Mouse (Mus musculus) myocyte (in vitro differentiated cells): ENCODE measurements around the gene Lrfn2. TPM values are rescaled to one million over a fixed set of nuclear protein-coding genes. Genes with fewer than 3 reads are reported as not detected.

Experiments used
- H3K27me3 ChIP-seq: one replicate; pipeline ENCODE4 v1.6.1; 2011; ENCODE audit not compliant: control insufficient read depth, insufficient read depth, insufficient read length
- H3K36me3 ChIP-seq: one replicate; pipeline ENCODE4 v1.6.1; 2011; ENCODE audit not compliant: control insufficient read depth, insufficient read depth
- H3K4me2 ChIP-seq: one replicate; pipeline ENCODE4 v1.6.1; 2011; ENCODE audit warnings: low read depth, control low read depth
- H3K4me3 ChIP-seq: one replicate; pipeline ENCODE4 v1.5.1; 2011; ENCODE audit warnings: mild to moderate bottlenecking, control low read depth, moderate library complexity
- H3K79me2 ChIP-seq: one replicate; pipeline ENCODE4 v1.6.1; 2011; ENCODE audit not compliant: control insufficient read depth, insufficient read depth
- H3ac ChIP-seq: one replicate; pipeline ENCODE4 v1.6.1; 2011; ENCODE audit not compliant: control insufficient read depth, insufficient read length
- CEBPB ChIP-seq: IDR thresholded peaks from 2 replicates; pipeline ENCODE4 v1.6.1; 2011; ENCODE audit warnings: mild to moderate bottlenecking, moderate library complexity; ENCODE audit not compliant: poor library complexity, insufficient read depth, severe bottlenecking
- E2F4 ChIP-seq: IDR thresholded peaks from one replicate; pipeline ENCODE4 v1.6.1; 2011; ENCODE audit warnings: mild to moderate bottlenecking, control low read depth, moderate library complexity; ENCODE audit not compliant: insufficient read depth
- MAX ChIP-seq: IDR thresholded peaks from one replicate; pipeline ENCODE4 v1.6.1; 2011; ENCODE audit warnings: low read depth, mild to moderate bottlenecking, control low read depth
- MYOD1 ChIP-seq, 3 experiments: IDR thresholded peaks; one replicate each; pipeline ENCODE4 v1.6.1; 2011; ENCODE audit warnings: control low read depth in 2 of 3, low read depth in 2 of 3, mild to moderate bottlenecking in 2 of 3, moderate library complexity in 1 of 3; ENCODE audit not compliant: insufficient read length in 2 of 3, control insufficient read depth in 1 of 3
- MYOG ChIP-seq, 3 experiments: IDR thresholded peaks; one replicate each; pipeline ENCODE4 v1.6.1; 2011; ENCODE audit warnings: control low read depth in 2 of 3, low read depth in 2 of 3, mild to moderate bottlenecking in 2 of 3; ENCODE audit not compliant: insufficient read length in 2 of 3, control insufficient read depth in 1 of 3, insufficient read depth in 1 of 3
- POLR2A ChIP-seq: IDR thresholded peaks from one replicate; pipeline ENCODE4 v1.6.1; 2011; ENCODE audit warnings: low read depth, mild to moderate bottlenecking, control low read depth, moderate library complexity; ENCODE audit not compliant: insufficient read length
- POLR2AphosphoS2 ChIP-seq: IDR thresholded peaks from one replicate; pipeline ENCODE4 v1.6.1; 2011; ENCODE audit warnings: low read depth, control low read depth; ENCODE audit not compliant: insufficient read length
- REST ChIP-seq: IDR thresholded peaks from one replicate; pipeline ENCODE4 v1.6.1; 2011; ENCODE audit warnings: mild to moderate bottlenecking, control low read depth, moderate library complexity; ENCODE audit not compliant: insufficient read depth, insufficient read length
- SRF ChIP-seq: IDR thresholded peaks from one replicate; pipeline ENCODE4 v1.6.1; 2011; ENCODE audit warnings: low read depth; ENCODE audit not compliant: control insufficient read depth, insufficient read length
- TCF12 ChIP-seq: IDR thresholded peaks from one replicate; pipeline ENCODE4 v1.6.1; 2011; ENCODE audit warnings: mild to moderate bottlenecking, control low read depth; ENCODE audit not compliant: poor library complexity, insufficient read depth, severe bottlenecking
- TCF3 ChIP-seq: IDR thresholded peaks from one replicate; pipeline ENCODE4 v1.6.1; 2011; ENCODE audit warnings: low read depth, control low read depth; ENCODE audit not compliant: insufficient read length
- USF1 ChIP-seq: IDR thresholded peaks from one replicate; pipeline ENCODE4 v1.6.1; 2011; ENCODE audit warnings: low read depth, mild to moderate bottlenecking, control low read depth, moderate library complexity
- polyA plus RNA-seq: library from polyadenylated mRNA; unstranded; fragments of >200 nt; fragmentation: generic; extraction: Trizol; gene quantifications from one replicate; pipeline ENCODE4 v1.2.1, GENCODE M21; 2012; ENCODE audit warnings: missing spikeins

Gene Lrfn2
- polyA plus RNA-seq, 1 experiment: not detected

GRCm38 (mm10) chr17:49061141-49061540 is 129.0 kb downstream of the Lrfn2 start:
- Histone ChIP-seq H3K27me3 (no peaks in the 10 kb centered on the region), H3K4me3 (no peak overlapping the region), H3K4me2 (no peak overlapping the region), H3K79me2 (no peaks in the 10 kb centered on the region), H3ac (no peak overlapping the region), H3K36me3 (no peaks in the 10 kb centered on the region)
- no peak for TF ChIP-seq TCF3
- no peak for TF ChIP-seq MYOG (IDR thresholded peaks at IDR 0.05; ENCODE audit: control insufficient read depth in 1 of 3, insufficient read depth in 1 of 3, insufficient read length in 2 of 3, low read depth in 2 of 3)
- TF ChIP-seq REST: no peak
- TF ChIP-seq MAX: no peak
- no peak for TF ChIP-seq TCF12
- TF ChIP-seq POLR2A: no peak

GRCm38 (mm10) chr17:49063789-49064188 is 131.6 kb downstream of the Lrfn2 start:
- Histone ChIP-seq H3ac (no peak overlapping the region), H3K4me2 (no peak overlapping the region), H3K4me3 (no peak overlapping the region), H3K27me3 (no peaks in the 10 kb centered on the region), H3K36me3 (no peaks in the 10 kb centered on the region), H3K79me2 (no peaks in the 10 kb centered on the region)
- TF ChIP-seq POLR2AphosphoS2: no peak

- Histone ChIP-seq H3K4me3 (no peak overlapping the region), H3K36me3 (no peaks in the 10 kb centered on the region), H3K4me2 (no peak overlapping the region), H3ac (no peak overlapping the region), H3K27me3 (no peaks in the 10 kb centered on the region), H3K79me2 (no peaks in the 10 kb centered on the region)
- TF ChIP-seq CEBPB (no peak), MYOG (IDR thresholded peaks at IDR 0.05; ENCODE audit: control insufficient read depth in 1 of 3, insufficient read depth in 1 of 3, insufficient read length in 2 of 3, low read depth in 2 of 3) (no peak), POLR2A (no peak), E2F4 (no peak)
These were observed 132.3 kb downstream of the Lrfn2 start for GRCm38 (mm10) chr17:49064526-49064925.

- no peak for TF ChIP-seq E2F4
- TF ChIP-seq TCF12: no peak
- TF ChIP-seq REST: no peak
- TF ChIP-seq MYOD1 (IDR thresholded peaks at IDR 0.05; ENCODE audit: control insufficient read depth in 1 of 3, insufficient read length in 2 of 3, low read depth in 2 of 3): no peak
- TF ChIP-seq SRF: no peak
- no peak for TF ChIP-seq MYOG (IDR thresholded peaks at IDR 0.05; ENCODE audit: control insufficient read depth in 1 of 3, insufficient read depth in 1 of 3, insufficient read length in 2 of 3, low read depth in 2 of 3)
- TF ChIP-seq POLR2AphosphoS2: no peak
- no peak for TF ChIP-seq TCF3
- no peak for TF ChIP-seq MAX
- TF ChIP-seq CEBPB: no peak
- TF ChIP-seq USF1: no peak
- TF ChIP-seq POLR2A: no peak
- Histone ChIP-seq H3K36me3 (no peaks in the 10 kb centered on the region), H3K79me2 (no peaks in the 10 kb centered on the region), H3ac (no peak overlapping the region), H3K4me2 (no peak overlapping the region), H3K4me3 (no peak overlapping the region), H3K27me3 (no peaks in the 10 kb centered on the region)
These were observed 132.9 kb downstream of the Lrfn2 start for GRCm38 (mm10) chr17:49065050-49065449.

GRCm38 (mm10) chr17:49066748-49067147 is 134.6 kb downstream of the Lrfn2 start:
- no peak overlapping the region for H3K4me2 ChIP-seq
- no peaks in the 10 kb centered on the region for H3K27me3 ChIP-seq
- H3K36me3 ChIP-seq: no peaks in the 10 kb centered on the region
- no peaks in the 10 kb centered on the region for H3K79me2 ChIP-seq
- no peak for TF ChIP-seq POLR2AphosphoS2
- no peak for TF ChIP-seq MAX
- no peak for TF ChIP-seq MYOG (IDR thresholded peaks at IDR 0.05; ENCODE audit: control insufficient read depth in 1 of 3, insufficient read depth in 1 of 3, insufficient read length in 2 of 3, low read depth in 2 of 3)
- no peak for TF ChIP-seq REST
- no peak for TF ChIP-seq E2F4
- no peak for TF ChIP-seq USF1
- no peak for TF ChIP-seq TCF12
- no peak for TF ChIP-seq POLR2A
- TF ChIP-seq TCF3: no peak
- TF ChIP-seq CEBPB: no peak
- TF ChIP-seq SRF: no peak
- no peak for TF ChIP-seq MYOD1 (IDR thresholded peaks at IDR 0.05; ENCODE audit: control insufficient read depth in 1 of 3, insufficient read length in 2 of 3, low read depth in 2 of 3)
- no peak overlapping the region for H3K4me3 ChIP-seq
- no peak overlapping the region for H3ac ChIP-seq

- H3K4me2 ChIP-seq: no peak overlapping the region
- TF ChIP-seq MYOG (IDR thresholded peaks at IDR 0.05; ENCODE audit: control insufficient read depth in 1 of 3, insufficient read depth in 1 of 3, insufficient read length in 2 of 3, low read depth in 2 of 3) (no peak), USF1 (no peak), E2F4 (no peak), POLR2AphosphoS2 (no peak), TCF12 (no peak), MYOD1 (IDR thresholded peaks at IDR 0.05; ENCODE audit: control insufficient read depth in 1 of 3, insufficient read length in 2 of 3, low read depth in 2 of 3) (no peak)
- H3K79me2 ChIP-seq: no peaks in the 10 kb centered on the region
- no peak overlapping the region for H3ac ChIP-seq
- H3K36me3 ChIP-seq: no peaks in the 10 kb centered on the region
- no peaks in the 10 kb centered on the region for H3K27me3 ChIP-seq
- H3K4me3 ChIP-seq: no peak overlapping the region
These were observed 146.0 kb downstream of the Lrfn2 start for GRCm38 (mm10) chr17:49078168-49078567.
